Mouse (Mus musculus) forebrain, embryonic 11.5 days (tissue): Measurements from ENCODE around the gene Gale. TPM values are rescaled to one million over a fixed set of nuclear protein-coding genes. Genes with fewer than 3 reads are reported as not detected.

Experiments
- ATAC-seq: fragments of 200-750 bp; cut with Nextera tagmentation; replicated peaks from 2 replicates; pipeline ENCODE4 v1.8.0; 2017; ENCODE audit warnings: moderate TSS enrichment; ENCODE audit not compliant: low FRiP score
- DNase-seq: peaks from one replicate; pipeline ENCODE4 v3.0.0-alpha.2; 2017; ENCODE audit warnings: low spot score
- H3K27ac ChIP-seq: fragments of 300-500 bp; sonication (generic); 2 replicates; pipeline ENCODE4 v1.5.1; 2014; ENCODE audit warnings: low read depth, low read length
- H3K27me3 ChIP-seq: fragments of 300-500 bp; sonication (generic); 2 replicates; pipeline ENCODE4 v1.6.1; 2014; ENCODE audit warnings: mild to moderate bottlenecking, low read length, mixed read lengths; ENCODE audit not compliant: control insufficient read depth, insufficient read depth
- H3K36me3 ChIP-seq: fragments of 300-500 bp; sonication (generic); 2 replicates; pipeline ENCODE4 v1.6.1; 2014; ENCODE audit warnings: mild to moderate bottlenecking, low read length, moderate library complexity, mixed read lengths; ENCODE audit not compliant: control insufficient read depth, insufficient read depth
- H3K4me1 ChIP-seq: fragments of 300-500 bp; sonication (generic); replicated peaks from 2 replicates; pipeline ENCODE4 v1.6.1; 2014; ENCODE audit warnings: low read length, mixed read lengths; ENCODE audit not compliant: control insufficient read depth, insufficient read depth
- H3K4me2 ChIP-seq: fragments of 300-500 bp; sonication (generic); 2 replicates; pipeline ENCODE4 v1.6.1; 2014; ENCODE audit warnings: low read depth, mild to moderate bottlenecking, low read length, moderate library complexity, mixed read lengths; ENCODE audit not compliant: severe bottlenecking
- H3K4me3 ChIP-seq: fragments of 300-500 bp; sonication (generic); 2 replicates; pipeline ENCODE4 v1.5.1; 2014; ENCODE audit warnings: low read depth, low read length
- H3K9ac ChIP-seq: fragments of 300-500 bp; sonication (generic); 2 replicates; pipeline ENCODE4 v1.6.1; 2014; ENCODE audit warnings: low read length
- H3K9me3 ChIP-seq: fragments of 300-500 bp; sonication (generic); 2 replicates; pipeline ENCODE4 v1.6.1; 2016; ENCODE audit warnings: low read length, mixed read lengths; ENCODE audit not compliant: control insufficient read depth
- WGBS: fragments of 180-500 bp; shearing (Covaris S2); extraction: QIAGEN DNeasy Blood & Tissue Kit; methylation state at CpG from one replicate; pipeline ENCODE4 v1.1.7; 2014; 5-methylcytosine and 5-hydroxymethylcytosine counted together
- polyA plus RNA-seq: library from polyadenylated mRNA; unstranded; fragments of >200 nt; fragmentation: Nextera tagmentation; extraction: Ambion mirVana; gene quantifications from 2 replicates; pipeline ENCODE4 v1.2.1, GENCODE M21; 2014

Gale gene
- polyA plus RNA-seq, 1 experiment from 2014 or later: 29.9 TPM

GRCm38 (mm10) chr4:135949475-135949874, 14.1 kb upstream of the Gale start:
- no peaks in the 10 kb centered on the region for H3K27me3 ChIP-seq

GRCm38 (mm10) chr4:135949911-135950310, 13.6 kb upstream of the Gale start:
- H3K27ac ChIP-seq: no peak overlapping the region
- H3K4me3 ChIP-seq: no peak overlapping the region
- H3K9me3 ChIP-seq: no peaks in the 10 kb centered on the region
- H3K9ac ChIP-seq: no peak overlapping the region
- DNase-seq (no peak), ATAC-seq (no peak)
- H3K4me2 ChIP-seq: no peak overlapping the region
- H3K36me3 ChIP-seq: no peaks in the 10 kb centered on the region; the same call in 1 of the 2 replicates
- H3K27me3 ChIP-seq: no peaks in the 10 kb centered on the region
- 76% methylated on average over 6 of the region's 6 CpGs for WGBS
- H3K4me1 ChIP-seq: 0 out of 2 replicates have a peak, but pooled peaks cover 3% of the 10 kb centered on the region

More at GRCm38 (mm10) chr4:135949475-135949874, 14.1 kb upstream of the Gale start:
- no peaks in the 10 kb centered on the region for H3K9me3 ChIP-seq
- no peak for ATAC-seq
- H3K4me3 ChIP-seq: no peak overlapping the region
- DNase-seq: no peak
- no peak overlapping the region for H3K9ac ChIP-seq
- H3K36me3 ChIP-seq: no peaks in the 10 kb centered on the region; the same call in 1 of the 2 replicates
- no peak overlapping the region for H3K27ac ChIP-seq
- 94% methylated on average over 10 of the region's 10 CpGs for WGBS
- no peak overlapping the region for H3K4me2 ChIP-seq
- H3K4me1 ChIP-seq: 0 out of 2 replicates have a peak, but pooled peaks cover 3% of the 10 kb centered on the region

GRCm38 (mm10) chr4:135950365-135950764, 13.2 kb upstream of the Gale start:
- Histone ChIP-seq H3K9ac (no peak overlapping the region), H3K4me2 (no peak overlapping the region), H3K4me1 (0 out of 2 replicates have a peak, but pooled peaks cover 3% of the 10 kb centered on the region), H3K36me3 (no peaks in the 10 kb centered on the region; the same call in 1 of the 2 replicates), H3K27ac (no peak overlapping the region), H3K4me3 (no peak overlapping the region), H3K27me3 (no peaks in the 10 kb centered on the region), H3K9me3 (no peaks in the 10 kb centered on the region)
- WGBS: 92% methylated on average over 6 of the region's 6 CpGs
- DNase-seq: no peak
- no peak for ATAC-seq

- H3K4me1 ChIP-seq: no peaks in the 10 kb centered on the region
- no peak for ATAC-seq
- H3K9ac ChIP-seq: no peak overlapping the region
- no peak for DNase-seq
- no peaks in the 10 kb centered on the region for H3K27me3 ChIP-seq
- H3K4me2 ChIP-seq: no peak overlapping the region
- no peak overlapping the region for H3K27ac ChIP-seq
- WGBS: 85% methylated on average over 3 of the region's 3 CpGs
- H3K4me3 ChIP-seq: no peak overlapping the region
- H3K9me3 ChIP-seq: no peaks in the 10 kb centered on the region
- H3K36me3 ChIP-seq: no peaks in the 10 kb centered on the region; the same call in 1 of the 2 replicates
Measured at GRCm38 (mm10) chr4:135951505-135951904, 12.0 kb upstream of the Gale start.

GRCm38 (mm10) chr4:135953179-135953578, 10.3 kb upstream of the Gale start:
- no peak overlapping the region for H3K9ac ChIP-seq
- no peak overlapping the region for H3K4me3 ChIP-seq
- H3K27ac ChIP-seq: no peak overlapping the region
- WGBS: 95% methylated on average over 3 of the region's 3 CpGs
- H3K9me3 ChIP-seq: no peaks in the 10 kb centered on the region
- no peak overlapping the region for H3K4me2 ChIP-seq
- DNase-seq (no peak), ATAC-seq (no peak)
- H3K4me1 ChIP-seq: no peaks in the 10 kb centered on the region
- no peaks in the 10 kb centered on the region for H3K27me3 ChIP-seq
- H3K36me3 ChIP-seq: no peaks in the 10 kb centered on the region; the same call in 1 of the 2 replicates

- Histone ChIP-seq H3K9me3 (no peaks in the 10 kb centered on the region), H3K27ac (no peak overlapping the region), H3K9ac (no peak overlapping the region), H3K4me1 (no peaks in the 10 kb centered on the region), H3K27me3 (no peaks in the 10 kb centered on the region), H3K4me3 (no peak overlapping the region), H3K36me3 (no peaks in the 10 kb centered on the region; the same call in 1 of the 2 replicates), H3K4me2 (no peak overlapping the region)
- ATAC-seq: no peak
- WGBS: 17% methylated on average over 2 of the region's 2 CpGs
- peak; percentile 87 for DNase-seq
Measured at GRCm38 (mm10) chr4:135954241-135954640, 9.3 kb upstream of the Gale start.

GRCm38 (mm10) chr4:135955886-135956285, 7.6 kb upstream of the Gale start:
- no peaks in the 10 kb centered on the region; the same call in 1 of the 2 replicates for H3K36me3 ChIP-seq
- no peak overlapping the region for H3K9ac ChIP-seq
- no peak overlapping the region for H3K27ac ChIP-seq
- H3K27me3 ChIP-seq: no peaks in the 10 kb centered on the region
- H3K4me3 ChIP-seq: no peak overlapping the region
- ATAC-seq (no peak), DNase-seq (no peak)
- H3K4me2 ChIP-seq: no peak overlapping the region
- H3K9me3 ChIP-seq: no peaks in the 10 kb centered on the region
- H3K4me1 ChIP-seq: no peaks in the 10 kb centered on the region
- 85% methylated on average over 9 of the region's 9 CpGs for WGBS

- Histone ChIP-seq H3K4me3 (no peak overlapping the region), H3K27ac (no peak overlapping the region), H3K4me2 (no peak overlapping the region), H3K36me3 (no peaks in the 10 kb centered on the region), H3K4me1 (no peaks in the 10 kb centered on the region), H3K9me3 (no peaks in the 10 kb centered on the region), H3K9ac (no peak overlapping the region), H3K27me3 (no peaks in the 10 kb centered on the region)
- no peak for ATAC-seq
- 65% methylated on average over 8 of the region's 8 CpGs for WGBS
- DNase-seq: no peak
Measured at GRCm38 (mm10) chr4:135958354-135958753, 5.2 kb upstream of the Gale start.

GRCm38 (mm10) chr4:135960717-135961116, 2.8 kb upstream of the Gale start:
- no peaks in the 10 kb centered on the region for H3K27me3 ChIP-seq
- ATAC-seq (peak; percentile 22; the same call in 1 of the 2 replicates), DNase-seq (peak; percentile 90)
- no peak overlapping the region for H3K4me2 ChIP-seq
- 24% methylated on average over 5 of the region's 5 CpGs for WGBS
- H3K4me1 ChIP-seq: peaks cover 6% of the 10 kb centered on the region
- no peaks in the 10 kb centered on the region for H3K36me3 ChIP-seq
- H3K9ac ChIP-seq: no peak overlapping the region
- H3K4me3 ChIP-seq: no peak overlapping the region
- no peaks in the 10 kb centered on the region for H3K9me3 ChIP-seq
- no peak overlapping the region for H3K27ac ChIP-seq
